Mouse (Mus musculus) erythroblast, embryonic 14.5 days (primary cell): Measurements from ENCODE around the gene Syt12. TPM values are rescaled to one million over a fixed set of nuclear protein-coding genes. Genes with fewer than 3 reads are reported as not detected.

Experiments
- H3K27me3 ChIP-seq: 2 replicates; pipeline ENCODE4 v1.6.1; 2012; ENCODE audit warnings: inconsistent platforms; ENCODE audit not compliant: control insufficient read depth
- H3K36me3 ChIP-seq: 2 replicates; pipeline ENCODE4 v1.6.1; 2012; ENCODE audit warnings: mild to moderate bottlenecking, inconsistent platforms; ENCODE audit not compliant: control insufficient read depth
- H3K4me1 ChIP-seq: 2 replicates; pipeline ENCODE4 v1.6.1; 2012; ENCODE audit warnings: inconsistent platforms; ENCODE audit not compliant: control insufficient read depth
- H3K4me3 ChIP-seq: replicated peaks from 2 replicates; pipeline ENCODE3; 2012; ENCODE audit warnings: moderate library complexity, mild to moderate bottlenecking, inconsistent platforms
- H3K9me3 ChIP-seq: 2 replicates; pipeline ENCODE4 v1.6.1; 2012; ENCODE audit warnings: low read length, inconsistent platforms, mixed read lengths; ENCODE audit not compliant: control insufficient read depth
- GATA1 ChIP-seq: IDR thresholded peaks from 2 replicates; pipeline ENCODE4 v1.6.1; 2012; ENCODE audit warnings: low read length, inconsistent platforms, mixed read lengths
- TAL1 ChIP-seq: IDR thresholded peaks from 3 replicates; pipeline ENCODE4 v1.6.1; 2012; ENCODE audit warnings: low read length, inconsistent platforms, mixed read lengths
- polyA plus RNA-seq: library from polyadenylated mRNA; stranded (reverse); fragments of >175 nt; gene quantifications from 2 replicates; pipeline ENCODE4 v1.2.3, GENCODE M21; 2012

Gene Syt12
- polyA plus RNA-seq, result not detected in 2 replicates

GRCm38 (mm10) chr19:4477345-4478189 is at the start of gene Syt12:
Syt12 (minus strand) TSS chr19:4477447.
- no peaks in the 10 kb centered on the region for H3K36me3 ChIP-seq
- TF ChIP-seq GATA1 (no peak), TAL1 (no peak)
- peak within 1 kb of the TSS; percentile 24 for H3K4me3 ChIP-seq
- H3K27me3 ChIP-seq, result peaks cover 62% of the 10 kb centered on the region
- H3K9me3 ChIP-seq, result no peaks in the 10 kb centered on the region
- peaks cover 4% of the 10 kb centered on the region for H3K4me1 ChIP-seq

- H3K9me3 ChIP-seq, result no peaks in the 10 kb centered on the region
- H3K4me1 ChIP-seq, result peaks cover 21% of the 10 kb centered on the region
- no peak for TF ChIP-seq TAL1
- no peak for TF ChIP-seq GATA1
- no peaks in the 10 kb centered on the region for H3K27me3 ChIP-seq
- no peak overlapping the region for H3K4me3 ChIP-seq
- H3K36me3 ChIP-seq, result peaks cover 49% of the 10 kb centered on the region
Measured at GRCm38 (mm10) chr19:4521426-4522050, 44.3 kb upstream of the Syt12 start.

GRCm38 (mm10) chr19:4517483-4517882 is 40.2 kb upstream of the Syt12 start:
- H3K27me3 ChIP-seq, result peaks cover 9% of the 10 kb centered on the region
- no peak for TF ChIP-seq GATA1
- TF ChIP-seq TAL1, result no peak
- no peaks in the 10 kb centered on the region for H3K9me3 ChIP-seq

GRCm38 (mm10) chr19:4516288-4516687 is 39.0 kb upstream of the Syt12 start:
- Histone ChIP-seq H3K27me3 (peaks cover 18% of the 10 kb centered on the region), H3K36me3 (peaks cover 56% of the 10 kb centered on the region), H3K4me3 (no peak overlapping the region), H3K4me1 (peaks cover 52% of the 10 kb centered on the region), H3K9me3 (no peaks in the 10 kb centered on the region)
- TF ChIP-seq TAL1 (no peak), GATA1 (no peak)

More at GRCm38 (mm10) chr19:4517483-4517882, 40.2 kb upstream of the Syt12 start:
- no peak overlapping the region for H3K4me3 ChIP-seq
- H3K36me3 ChIP-seq, result peaks cover 58% of the 10 kb centered on the region
- H3K4me1 ChIP-seq, result peaks cover 45% of the 10 kb centered on the region

GRCm38 (mm10) chr19:4515746-4516145 is 38.5 kb upstream of the Syt12 start:
- H3K4me3 ChIP-seq, result no peak overlapping the region
- peaks cover 55% of the 10 kb centered on the region for H3K36me3 ChIP-seq
- TF ChIP-seq GATA1 (no peak), TAL1 (no peak)
- peaks cover 24% of the 10 kb centered on the region for H3K27me3 ChIP-seq
- peaks cover 58% of the 10 kb centered on the region for H3K4me1 ChIP-seq
- no peaks in the 10 kb centered on the region for H3K9me3 ChIP-seq

- H3K27me3 ChIP-seq, result peaks cover 24% of the 10 kb centered on the region
- no peaks in the 10 kb centered on the region for H3K9me3 ChIP-seq
- H3K36me3 ChIP-seq, result peaks cover 40% of the 10 kb centered on the region
- H3K4me1 ChIP-seq, result peaks cover 66% of the 10 kb centered on the region
- TF ChIP-seq GATA1 (no peak), TAL1 (no peak)
- H3K4me3 ChIP-seq, result no peak overlapping the region
Measured at GRCm38 (mm10) chr19:4513236-4513858, 36.1 kb upstream of the Syt12 start.

- Histone ChIP-seq H3K4me3 (peak overlapping the region; percentile 79), H3K36me3 (peaks cover 23% of the 10 kb centered on the region), H3K4me1 (peaks cover 58% of the 10 kb centered on the region), H3K9me3 (no peaks in the 10 kb centered on the region), H3K27me3 (peaks cover 24% of the 10 kb centered on the region)
- TF ChIP-seq GATA1 (no peak), TAL1 (no peak)
Measured at GRCm38 (mm10) chr19:4511116-4511841, 34.0 kb upstream of the Syt12 start.

- Histone ChIP-seq H3K4me1 (peaks cover 52% of the 10 kb centered on the region), H3K27me3 (peaks cover 24% of the 10 kb centered on the region), H3K9me3 (no peaks in the 10 kb centered on the region), H3K36me3 (peaks cover 13% of the 10 kb centered on the region), H3K4me3 (peak within 1 kb of the TSS; percentile 79)
- TF ChIP-seq GATA1 (no peak), TAL1 (no peak)
Measured at GRCm38 (mm10) chr19:4509986-4510963, 33.0 kb upstream of the Syt12 start, which contains the start of gene Pcx. Pcx (plus strand) TSS chr19:4510472.
